Mouse (Mus musculus): ENCODE measurements around the gene Gpr171. TPM values are rescaled to one million over a fixed set of nuclear protein-coding genes. Genes with fewer than 3 reads are reported as not detected.

Gpr171 gene
- total and polyA plus RNA-seq, 3 experiments = 0.45 to 1.4 TPM; not detected in 1

- ATAC-seq (ENCODE audit: extremely low read depth, insufficient number of reproducible peaks, low FRiP score, poor library complexity, severe bottlenecking) = no peak
- no peaks in the 10 kb centered on the region for H3K9me3 ChIP-seq (replicated peaks)
- no peaks in the 10 kb centered on the region for H3K27me3 ChIP-seq (ENCODE audit: insufficient read depth, low read length)
- H3K36me3 ChIP-seq (replicated peaks) = no peaks in the 10 kb centered on the region
- H3K4me3 ChIP-seq (ENCODE audit: low read depth, low read length) = no peak overlapping the region
- no peaks in the 10 kb centered on the region for H3K4me1 ChIP-seq (ENCODE audit: insufficient read depth, low read depth, low read length)
- no peak for DNase-seq (ENCODE audit: low spot score)
- no peak for TF ChIP-seq GATA2 (IDR thresholded peaks at IDR 0.05; ENCODE audit: borderline replicate concordance, low read depth, low read length)
- no peak for TF ChIP-seq POLR2AphosphoS5 (IDR thresholded peaks at IDR 0.05; ENCODE audit: insufficient replicate concordance, low read depth, low read length)
- no peak for TF ChIP-seq GATA1 (IDR thresholded peaks at IDR 0.05; ENCODE audit: borderline replicate concordance, low read length)
- no peak for TF ChIP-seq TAL1 (conservative IDR thresholded peaks at IDR 0.05; ENCODE audit: low read depth, low read length)
- TF ChIP-seq CTCF (IDR thresholded peaks at IDR 0.05; ENCODE audit: low read depth, low read length) = no peak
These were observed 38.5 kb upstream of the Gpr171 start for GRCm38 (mm10) chr3:59140115-59140514.

- ATAC-seq (ENCODE audit: extremely low read depth, insufficient number of reproducible peaks, low FRiP score, poor library complexity, severe bottlenecking) = no peak
- H3K4me1 ChIP-seq (ENCODE audit: insufficient read depth, low read depth, low read length) = no peaks in the 10 kb centered on the region
- H3K9me3 ChIP-seq (replicated peaks) = no peaks in the 10 kb centered on the region
- DNase-seq (ENCODE audit: low spot score) = no peak
- no peaks in the 10 kb centered on the region for H3K27me3 ChIP-seq (ENCODE audit: insufficient read depth, low read length)
- H3K36me3 ChIP-seq (replicated peaks) = no peaks in the 10 kb centered on the region
- TF ChIP-seq GATA2 (IDR thresholded peaks at IDR 0.05; ENCODE audit: borderline replicate concordance, low read depth, low read length) = no peak
- no peak overlapping the region for H3K4me3 ChIP-seq (ENCODE audit: low read depth, low read length)
These were observed 38.0 kb upstream of the Gpr171 start for GRCm38 (mm10) chr3:59139651-59140051.

- Histone ChIP-seq H3K36me3 (replicated peaks) (no peaks in the 10 kb centered on the region), H3K27me3 (ENCODE audit: insufficient read depth, low read length) (no peaks in the 10 kb centered on the region), H3K4me3 (ENCODE audit: low read depth, low read length) (no peak overlapping the region), H3K9me3 (replicated peaks) (no peaks in the 10 kb centered on the region), H3K4me1 (ENCODE audit: insufficient read depth, low read depth, low read length) (no peaks in the 10 kb centered on the region)
- DNase-seq (ENCODE audit: low spot score) (no peak), ATAC-seq (ENCODE audit: extremely low read depth, insufficient number of reproducible peaks, low FRiP score, poor library complexity, severe bottlenecking) (no peak)
- TF ChIP-seq GATA1 (IDR thresholded peaks at IDR 0.05; ENCODE audit: borderline replicate concordance, low read length) (no peak), TAL1 (conservative IDR thresholded peaks at IDR 0.05; ENCODE audit: low read depth, low read length) (no peak), CTCF (IDR thresholded peaks at IDR 0.05; ENCODE audit: low read depth, low read length) (no peak), GATA2 (IDR thresholded peaks at IDR 0.05; ENCODE audit: borderline replicate concordance, low read depth, low read length) (no peak), POLR2AphosphoS5 (IDR thresholded peaks at IDR 0.05; ENCODE audit: insufficient replicate concordance, low read depth, low read length) (no peak)
These were observed 37.4 kb upstream of the Gpr171 start for GRCm38 (mm10) chr3:59138946-59139468.

- DNase-seq (ENCODE audit: low spot score) (no peak), ATAC-seq (ENCODE audit: extremely low read depth, insufficient number of reproducible peaks, low FRiP score, poor library complexity, severe bottlenecking) (no peak)
- Histone ChIP-seq H3K36me3 (replicated peaks) (no peaks in the 10 kb centered on the region), H3K9me3 (replicated peaks) (no peaks in the 10 kb centered on the region), H3K4me3 (ENCODE audit: low read depth, low read length) (no peak overlapping the region), H3K4me1 (ENCODE audit: insufficient read depth, low read depth, low read length) (no peaks in the 10 kb centered on the region), H3K27me3 (ENCODE audit: insufficient read depth, low read length) (no peaks in the 10 kb centered on the region)
- TF ChIP-seq POLR2AphosphoS5 (IDR thresholded peaks at IDR 0.05; ENCODE audit: insufficient replicate concordance, low read depth, low read length) (no peak), GATA1 (IDR thresholded peaks at IDR 0.05; ENCODE audit: borderline replicate concordance, low read length) (no peak), GATA2 (IDR thresholded peaks at IDR 0.05; ENCODE audit: borderline replicate concordance, low read depth, low read length) (no peak), TAL1 (conservative IDR thresholded peaks at IDR 0.05; ENCODE audit: low read depth, low read length) (no peak), CTCF (IDR thresholded peaks at IDR 0.05; ENCODE audit: low read depth, low read length) (no peak)
These were observed 34.5 kb upstream of the Gpr171 start for GRCm38 (mm10) chr3:59135911-59136653.

GRCm38 (mm10) chr3:59133189-59133588 is 31.6 kb upstream of the Gpr171 start:
- ATAC-seq (ENCODE audit: extremely low read depth, insufficient number of reproducible peaks, low FRiP score, poor library complexity, severe bottlenecking) = no peak
- no peak overlapping the region for H3K4me3 ChIP-seq (ENCODE audit: low read depth, low read length)
- no peaks in the 10 kb centered on the region for H3K36me3 ChIP-seq (replicated peaks)
- no peak for TF ChIP-seq POLR2AphosphoS5 (IDR thresholded peaks at IDR 0.05; ENCODE audit: insufficient replicate concordance, low read depth, low read length)
- TF ChIP-seq TAL1 (conservative IDR thresholded peaks at IDR 0.05; ENCODE audit: low read depth, low read length) = no peak
- no peak for TF ChIP-seq CTCF (IDR thresholded peaks at IDR 0.05; ENCODE audit: low read depth, low read length)
- no peak for TF ChIP-seq GATA2 (IDR thresholded peaks at IDR 0.05; ENCODE audit: borderline replicate concordance, low read depth, low read length)
- no peak for TF ChIP-seq GATA1 (IDR thresholded peaks at IDR 0.05; ENCODE audit: borderline replicate concordance, low read length)
- H3K4me1 ChIP-seq (ENCODE audit: insufficient read depth, low read depth, low read length) = no peaks in the 10 kb centered on the region
- H3K9me3 ChIP-seq (replicated peaks) = no peaks in the 10 kb centered on the region
- no peak for DNase-seq (ENCODE audit: low spot score)
- no peaks in the 10 kb centered on the region for H3K27me3 ChIP-seq (ENCODE audit: insufficient read depth, low read length)

- no peaks in the 10 kb centered on the region for H3K4me1 ChIP-seq (ENCODE audit: insufficient read depth, low read depth, low read length)
- no peaks in the 10 kb centered on the region for H3K27me3 ChIP-seq (ENCODE audit: insufficient read depth, low read length)
- no peaks in the 10 kb centered on the region for H3K9me3 ChIP-seq (replicated peaks)
- DNase-seq (ENCODE audit: low spot score) (no peak), ATAC-seq (ENCODE audit: extremely low read depth, insufficient number of reproducible peaks, low FRiP score, poor library complexity, severe bottlenecking) (no peak)
- no peaks in the 10 kb centered on the region for H3K36me3 ChIP-seq (replicated peaks)
- TF ChIP-seq CTCF (IDR thresholded peaks at IDR 0.05; ENCODE audit: low read depth, low read length) (no peak), GATA2 (IDR thresholded peaks at IDR 0.05; ENCODE audit: borderline replicate concordance, low read depth, low read length) (no peak), TAL1 (conservative IDR thresholded peaks at IDR 0.05; ENCODE audit: low read depth, low read length) (no peak), GATA1 (IDR thresholded peaks at IDR 0.05; ENCODE audit: borderline replicate concordance, low read length) (no peak), POLR2AphosphoS5 (IDR thresholded peaks at IDR 0.05; ENCODE audit: insufficient replicate concordance, low read depth, low read length) (no peak)
- H3K4me3 ChIP-seq (ENCODE audit: low read depth, low read length) = no peak overlapping the region
These were observed 30.3 kb upstream of the Gpr171 start for GRCm38 (mm10) chr3:59131966-59132365.
